Mouse (Mus musculus) olfactory bulb, adult 2 months (tissue): ENCODE data around the gene Ulk4. TPM values are rescaled to one million over a fixed set of nuclear protein-coding genes. Genes with fewer than 3 reads are reported as not detected.

Source experiments
- H3K27ac ChIP-seq: fragments of 200-500 bp; 2 replicates; pipeline ENCODE4 v1.5.1; 2012; ENCODE audit warnings: low read depth, low read length; ENCODE audit not compliant: insufficient read depth
- H3K4me1 ChIP-seq: fragments of 200-500 bp; 2 replicates; pipeline ENCODE4 v1.6.1; 2012; ENCODE audit warnings: low read length; ENCODE audit not compliant: control insufficient read depth, insufficient read depth
- H3K4me3 ChIP-seq: fragments of 200-500 bp; 2 replicates; pipeline ENCODE4 v1.5.1; 2012; ENCODE audit warnings: mild to moderate bottlenecking, low read depth, low read length, moderate library complexity; ENCODE audit not compliant: insufficient read depth
- CTCF ChIP-seq: fragments of 200-500 bp; IDR thresholded peaks from 2 replicates; pipeline ENCODE4 v1.5.1; 2012; ENCODE audit warnings: low read depth, mild to moderate bottlenecking, low read length, moderate library complexity; ENCODE audit not compliant: insufficient read depth
- POLR2A ChIP-seq: fragments of 200-500 bp; IDR thresholded peaks from 2 replicates; pipeline ENCODE4 v1.6.1; 2012; ENCODE audit warnings: mild to moderate bottlenecking, low read depth, low read length, moderate library complexity; ENCODE audit not compliant: insufficient read depth
- WGBS: fragments of 180-500 bp; shearing (Covaris S2); methylation state at CpG from one replicate; pipeline ENCODE4 v1.1.7; 2018; 5-methylcytosine and 5-hydroxymethylcytosine counted together
- polyA plus RNA-seq: library from polyadenylated mRNA; stranded (reverse); fragments of >200 nt; gene quantifications from 2 replicates; pipeline ENCODE4 v1.2.4, GENCODE M21; 2012; ENCODE audit warnings: low replicate concordance; ENCODE audit not compliant: missing spikeins, insufficient read depth, insufficient read length

Ulk4 gene
- polyA plus RNA-seq, 1 experiment = not detected

DNA sequence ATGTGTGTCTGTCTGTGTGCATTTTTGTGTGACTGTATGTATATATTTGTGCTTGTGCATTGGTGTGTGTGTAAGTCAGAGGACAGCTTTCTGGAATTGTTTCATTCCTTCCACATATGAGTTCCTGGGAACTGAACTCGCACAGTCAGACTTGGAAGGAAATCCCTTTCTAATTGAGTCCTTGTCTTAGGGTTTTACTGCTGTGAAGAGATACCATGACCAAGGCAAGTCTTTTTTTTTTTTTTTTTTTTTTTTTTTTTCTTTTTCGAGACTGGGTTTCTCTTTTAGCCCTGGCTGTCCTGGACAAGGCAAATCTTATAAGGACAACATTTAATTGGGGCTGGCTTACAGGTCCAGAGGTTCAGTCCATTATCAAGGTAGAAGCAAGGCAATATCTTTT lies 14.3 kb upstream of the Ulk4 start:
- 78% methylated on average over 2 of the region's 2 CpGs for WGBS
- Histone ChIP-seq H3K27ac (no peak overlapping the region), H3K4me3 (no peak overlapping the region), H3K4me1 (no peaks in the 10 kb centered on the region)
- TF ChIP-seq POLR2A (no peak), CTCF (no peak)

GRCm38 (mm10) chr9:121286325-121286901 lies 9.4 kb upstream of the Ulk4 start:
- H3K27ac ChIP-seq = no peak overlapping the region
- peak overlapping the region; percentile 75 for H3K4me3 ChIP-seq
- 73% methylated on average over 3 of the region's 3 CpGs for WGBS
- TF ChIP-seq POLR2A (no peak), CTCF (no peak)
- H3K4me1 ChIP-seq = peaks cover 5% of the 10 kb centered on the region; the same call in 1 of the 2 replicates

GRCm38 (mm10) chr9:121285341-121286324 lies 8.6 kb upstream of the Ulk4 start:
- peak overlapping the region; percentile 75 for H3K4me3 ChIP-seq
- no peak overlapping the region for H3K27ac ChIP-seq
- TF ChIP-seq POLR2A (no peak), CTCF (no peak)
- peaks cover 5% of the 10 kb centered on the region; the same call in 1 of the 2 replicates for H3K4me1 ChIP-seq
- 13% methylated on average over 29 of the region's 29 CpGs for WGBS

GRCm38 (mm10) chr9:121284422-121284821 lies 7.4 kb upstream of the Ulk4 start:
- 88% methylated on average over 3 of the region's 3 CpGs for WGBS
- peaks cover 5% of the 10 kb centered on the region; the same call in 1 of the 2 replicates for H3K4me1 ChIP-seq
- H3K4me3 ChIP-seq = no peak overlapping the region
- no peak overlapping the region for H3K27ac ChIP-seq
- TF ChIP-seq POLR2A (no peak), CTCF (no peak)

DNA sequence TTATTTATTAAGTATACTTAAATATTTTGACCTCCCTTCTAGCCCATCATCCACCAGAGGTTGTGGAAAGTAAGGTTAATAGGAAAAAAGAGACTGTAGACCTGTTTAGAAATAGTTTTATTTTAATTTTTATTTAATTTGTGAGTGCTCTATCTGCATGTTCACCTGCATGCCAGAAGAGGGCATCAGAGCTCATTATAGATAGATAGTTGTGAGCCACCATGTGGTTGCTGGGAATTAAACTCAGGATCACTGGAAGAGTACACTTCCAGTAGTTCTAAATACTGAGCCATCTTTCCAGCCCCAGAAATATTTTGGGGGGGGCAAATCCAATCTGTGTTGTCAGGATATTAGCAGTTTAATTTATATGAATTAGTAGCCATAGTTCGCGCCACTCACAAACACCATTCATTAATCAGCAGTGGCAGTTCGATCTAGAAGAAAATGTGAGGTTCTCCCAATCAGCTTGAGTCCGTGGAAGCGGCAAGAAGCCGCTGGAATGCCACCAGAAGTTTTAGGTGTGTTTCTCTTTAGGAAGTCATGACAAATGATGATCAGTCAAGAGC lies 6.7 kb upstream of the Ulk4 start:
- H3K4me3 ChIP-seq = no peak overlapping the region
- WGBS = 97% methylated on average over 6 of the region's 6 CpGs

GRCm38 (mm10) chr9:121281891-121282290 lies 4.9 kb upstream of the Ulk4 start:
- H3K4me3 ChIP-seq = no peak overlapping the region
- TF ChIP-seq CTCF (no peak), POLR2A (no peak)
- no peak overlapping the region for H3K27ac ChIP-seq
- peaks cover 8% of the 10 kb centered on the region; the same call in 1 of the 2 replicates for H3K4me1 ChIP-seq
- WGBS = 79% methylated on average over 6 of the region's 6 CpGs

More for the DNA sequence above, 6.7 kb upstream of the Ulk4 start:
- Histone ChIP-seq H3K4me1 (peaks cover 5% of the 10 kb centered on the region; the same call in 1 of the 2 replicates), H3K27ac (no peak overlapping the region)
- no peak for TF ChIP-seq CTCF
- no peak for TF ChIP-seq POLR2A

GRCm38 (mm10) chr9:121279216-121279615 lies 2.2 kb upstream of the Ulk4 start:
- TF ChIP-seq POLR2A = no peak
- no peak for TF ChIP-seq CTCF
- Histone ChIP-seq H3K4me3 (no peak overlapping the region), H3K27ac (no peak overlapping the region), H3K4me1 (peaks cover 5% of the 10 kb centered on the region; the same call in 1 of the 2 replicates)
- 83% methylated on average over 5 of the region's 5 CpGs for WGBS

DNA sequence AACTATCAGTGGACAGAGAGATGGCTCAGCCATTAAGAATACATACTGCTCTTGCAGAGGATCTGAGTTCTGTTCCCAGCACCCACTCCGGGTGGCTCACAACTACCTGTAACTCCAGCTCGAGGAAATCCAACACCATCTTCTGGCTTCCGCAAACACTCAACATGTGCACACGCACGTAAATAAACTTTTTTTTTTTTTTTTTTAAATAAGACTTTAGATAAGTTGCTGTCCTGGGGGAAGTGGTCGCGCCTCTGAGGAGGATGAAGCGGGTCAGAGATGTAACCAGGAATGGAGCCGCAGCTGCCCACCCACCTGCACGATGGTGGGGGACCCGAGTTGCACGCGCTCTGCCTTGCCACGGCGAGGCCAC lies 266 bp downstream of the Ulk4 start:
- Histone ChIP-seq H3K4me3 (peak overlapping the region; percentile 72), H3K27ac (no peak overlapping the region), H3K4me1 (peaks cover 5% of the 10 kb centered on the region; the same call in 1 of the 2 replicates)
- TF ChIP-seq POLR2A (no peak), CTCF (no peak)
- WGBS = 10% methylated on average over 15 of the region's 15 CpGs

GRCm38 (mm10) chr9:121271561-121271960 lies 5.4 kb downstream of the Ulk4 start:
- Histone ChIP-seq H3K27ac (no peak overlapping the region), H3K4me3 (no peak overlapping the region), H3K4me1 (peaks cover 2% of the 10 kb centered on the region; the same call in 1 of the 2 replicates)
- 83% methylated on average over 4 of the region's 4 CpGs for WGBS
- TF ChIP-seq POLR2A (no peak), CTCF (no peak)
